Mouse (Mus musculus) kidney, embryonic 16.5 days (tissue): ENCODE data around the gene Diras1. TPM values are rescaled to one million over a fixed set of nuclear protein-coding genes. Genes with fewer than 3 reads are reported as not detected.
"Not testable (repeated sequence)": the region's sequence is repeated elsewhere in the genome, so short reads cannot be mapped to it uniquely, and the experiment has no call there.

Experiments used
- ATAC-seq: fragments of 200-750 bp; cut with Nextera tagmentation; 2 replicates; pipeline ENCODE4 v1.8.0; 2017; ENCODE audit warnings: moderate TSS enrichment; ENCODE audit not compliant: low FRiP score, low TSS enrichment
- H3K27ac ChIP-seq: fragments of 300-500 bp; sonication (generic); 2 replicates; pipeline ENCODE4 v1.5.1; 2014; ENCODE audit warnings: low read length
- H3K27me3 ChIP-seq: fragments of 300-500 bp; sonication (generic); 2 replicates; pipeline ENCODE4 v1.6.1; 2014; ENCODE audit warnings: low read length, control low read depth, mixed read lengths; ENCODE audit not compliant: insufficient read depth
- H3K36me3 ChIP-seq: fragments of 300-500 bp; sonication (generic); 2 replicates; pipeline ENCODE4 v1.6.1; 2014; ENCODE audit warnings: low read length, control low read depth, mixed read lengths; ENCODE audit not compliant: insufficient read depth
- H3K4me1 ChIP-seq: fragments of 300-500 bp; sonication (generic); 2 replicates; pipeline ENCODE4 v1.6.1; 2014; ENCODE audit warnings: low read length, control low read depth, mixed read lengths; ENCODE audit not compliant: insufficient read depth
- H3K4me2 ChIP-seq: fragments of 300-500 bp; sonication (generic); replicated peaks from 2 replicates; pipeline ENCODE4 v1.6.1; 2014; ENCODE audit warnings: low read depth, low read length
- H3K4me3 ChIP-seq: fragments of 300-500 bp; sonication (generic); 2 replicates; pipeline ENCODE4 v1.5.1; 2014; ENCODE audit warnings: mild to moderate bottlenecking, low read length
- H3K9ac ChIP-seq: fragments of 300-500 bp; sonication (generic); replicated peaks from 2 replicates; pipeline ENCODE4 v1.6.1; 2014; ENCODE audit warnings: low read length
- H3K9me3 ChIP-seq: fragments of 300-500 bp; sonication (generic); 2 replicates; pipeline ENCODE4 v1.6.1; 2016; ENCODE audit warnings: low read length, control low read depth
- WGBS: fragments of 180-500 bp; shearing (Covaris S2); extraction: QIAGEN DNeasy Blood & Tissue Kit; methylation state at CpG from one replicate; pipeline ENCODE4 v1.1.7; 2014; 5-methylcytosine and 5-hydroxymethylcytosine counted together
- polyA plus RNA-seq: library from polyadenylated mRNA; unstranded; fragments of >200 nt; fragmentation: Nextera tagmentation; extraction: Ambion mirVana; gene quantifications from 2 replicates; pipeline ENCODE4 v1.2.1, GENCODE M21; 2015

Diras1 gene
- polyA plus RNA-seq, 1 experiment from 2014 or later, result 0.11 TPM

DNA sequence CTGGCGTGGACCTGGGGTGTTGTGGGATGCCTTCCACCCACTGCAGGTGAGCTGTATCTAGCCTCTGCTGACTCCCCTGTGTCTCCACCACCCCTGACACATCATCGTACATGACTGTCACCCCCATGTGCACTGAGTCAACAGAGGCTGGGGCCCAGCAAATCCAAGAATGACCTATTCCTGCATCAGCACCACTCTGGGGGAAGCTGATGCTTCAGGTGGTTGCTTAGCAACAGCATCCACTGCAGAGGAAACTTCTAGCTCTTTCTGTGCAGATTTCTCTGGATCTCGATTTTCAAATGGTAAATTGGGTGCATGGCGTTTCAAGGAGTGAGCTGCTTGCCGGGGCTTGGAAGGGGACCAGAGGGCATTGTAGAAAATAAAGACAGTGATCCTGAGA lies 32.2 kb downstream of the Diras1 start:
- Histone ChIP-seq H3K9ac (no peak overlapping the region), H3K4me3 (no peak overlapping the region)
- WGBS, result 62% methylated on average over 5 of the region's 5 CpGs

DNA sequence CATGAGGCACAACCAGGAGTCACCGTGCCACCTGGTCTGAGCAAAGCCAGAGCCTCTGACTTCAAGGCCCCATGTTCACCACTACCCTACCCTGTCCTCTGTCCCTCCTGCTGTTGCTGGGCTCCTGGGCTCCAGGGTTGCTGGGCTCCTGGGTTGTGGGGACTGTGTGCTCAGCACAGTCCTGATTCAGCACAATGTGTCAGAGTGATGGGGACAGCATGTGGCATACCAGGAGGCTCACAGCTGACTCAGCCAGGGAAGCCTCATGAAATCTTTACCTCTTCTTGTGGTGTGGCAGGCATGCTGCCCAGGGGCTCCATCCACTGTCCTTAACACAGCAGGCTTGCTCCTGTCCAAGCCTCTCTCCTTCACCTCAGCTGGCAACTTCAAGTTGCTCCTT lies 33.5 kb downstream of the Diras1 start:
- H3K27me3 ChIP-seq, result peaks cover 4% of the 10 kb centered on the region
- WGBS, result 88% methylated on average over 1 of the region's 1 CpGs
- no peaks in the 10 kb centered on the region for H3K36me3 ChIP-seq
- no peak overlapping the region for H3K4me3 ChIP-seq
- H3K4me2 ChIP-seq, result no peak overlapping the region
- H3K9me3 ChIP-seq, result no peaks in the 10 kb centered on the region
- H3K9ac ChIP-seq, result no peak overlapping the region; the same call in 1 of the 2 replicates
- ATAC-seq, result no peak
- H3K27ac ChIP-seq, result no peak overlapping the region
- peaks cover 9% of the 10 kb centered on the region; the same call in 1 of the 2 replicates for H3K4me1 ChIP-seq

More for the DNA sequence above, 32.2 kb downstream of the Diras1 start:
- Histone ChIP-seq H3K4me2 (no peak overlapping the region), H3K9me3 (no peaks in the 10 kb centered on the region), H3K4me1 (0 out of 2 replicates have a peak, but pooled peaks cover 5% of the 10 kb centered on the region), H3K27me3 (peaks cover 3% of the 10 kb centered on the region; the same call in 1 of the 2 replicates), H3K36me3 (no peaks in the 10 kb centered on the region), H3K27ac (no peak overlapping the region)
- ATAC-seq, result no peak

DNA sequence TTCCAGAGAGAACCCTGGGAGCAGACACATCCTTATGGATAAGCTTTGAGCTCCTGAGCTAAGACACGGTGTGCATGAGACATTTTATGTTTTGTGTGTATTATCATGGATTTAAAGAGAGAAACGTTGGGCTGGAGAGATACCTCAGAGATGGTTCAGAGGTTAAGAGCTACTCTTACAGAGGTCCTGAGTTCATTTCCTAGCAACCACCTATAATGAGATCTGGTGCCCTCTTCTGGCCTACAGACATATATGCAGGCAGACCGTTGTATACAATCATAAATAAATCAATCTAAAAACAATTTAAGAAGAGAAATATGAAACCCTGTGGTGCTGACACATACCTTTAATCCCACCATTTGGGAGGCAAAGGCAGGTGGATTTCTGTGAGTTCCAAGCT lies 34.5 kb downstream of the Diras1 start:
- Histone ChIP-seq H3K27ac (no peak overlapping the region), H3K4me3 (no peak overlapping the region), H3K9ac (no peak overlapping the region), H3K4me2 (no peak overlapping the region), H3K4me1 (peaks cover 9% of the 10 kb centered on the region; the same call in 1 of the 2 replicates), H3K36me3 (no peaks in the 10 kb centered on the region), H3K9me3 (no peaks in the 10 kb centered on the region), H3K27me3 (peaks cover 11% of the 10 kb centered on the region)
- ATAC-seq, result no peak
- WGBS, result 15% methylated on average over 3 of the region's 3 CpGs

DNA sequence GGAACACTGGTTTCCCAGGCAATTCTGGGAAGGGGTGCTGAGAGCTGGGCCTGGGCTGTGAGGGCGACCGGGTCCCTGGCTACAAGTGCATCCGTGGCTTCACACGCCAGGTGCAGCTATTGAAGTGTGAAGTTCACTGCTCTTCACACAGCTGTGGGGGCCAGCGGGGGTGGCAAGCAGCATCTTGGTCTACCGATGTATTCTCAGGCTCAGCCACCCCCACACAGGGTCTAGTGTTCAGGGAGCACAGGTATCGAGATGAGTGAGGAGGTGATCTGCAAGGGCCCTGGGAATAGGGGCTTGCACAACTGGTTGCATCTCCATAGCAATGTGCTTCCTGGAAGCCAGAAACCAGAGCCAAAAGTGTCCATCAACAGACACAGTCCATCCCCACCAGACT lies 35.1 kb downstream of the Diras1 start:
- Histone ChIP-seq H3K9ac (no peak overlapping the region), H3K27ac (no peak overlapping the region), H3K4me3 (no peak overlapping the region), H3K4me2 (no peak overlapping the region), H3K9me3 (no peaks in the 10 kb centered on the region), H3K4me1 (peaks cover 14% of the 10 kb centered on the region), H3K27me3 (peaks cover 15% of the 10 kb centered on the region), H3K36me3 (no peaks in the 10 kb centered on the region)
- 50% methylated on average over 7 of the region's 7 CpGs for WGBS
- ATAC-seq, result no peak

DNA sequence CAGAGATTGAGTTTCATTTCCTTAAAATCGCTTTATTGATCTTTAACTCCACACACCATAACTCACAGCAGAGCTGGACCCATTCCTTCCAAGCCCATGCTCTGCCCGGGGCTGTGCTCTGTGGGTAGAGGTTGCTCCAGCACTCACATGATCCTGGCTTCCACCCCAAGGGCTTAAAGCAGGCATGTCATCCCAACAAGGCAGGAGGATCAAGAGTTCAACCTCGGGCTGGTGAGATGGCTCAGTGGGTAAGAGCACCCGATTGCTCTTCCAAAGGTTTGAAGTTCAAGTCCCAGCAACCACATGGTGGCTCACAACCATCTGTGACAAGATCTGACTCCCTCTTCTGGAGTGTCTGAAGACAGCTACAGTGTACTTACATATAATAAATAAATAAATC lies 35.6 kb downstream of the Diras1 start:
- H3K27ac ChIP-seq, H3K9ac ChIP-seq, H3K9me3 ChIP-seq, H3K36me3 ChIP-seq, ATAC-seq, H3K4me2 ChIP-seq, H3K4me3 ChIP-seq: not testable (repeated sequence)
- peaks cover 20% of the 10 kb centered on the region for H3K27me3 ChIP-seq
- 51% methylated on average over 4 of the region's 4 CpGs for WGBS
- H3K4me1 ChIP-seq, result peaks cover 16% of the 10 kb centered on the region

DNA sequence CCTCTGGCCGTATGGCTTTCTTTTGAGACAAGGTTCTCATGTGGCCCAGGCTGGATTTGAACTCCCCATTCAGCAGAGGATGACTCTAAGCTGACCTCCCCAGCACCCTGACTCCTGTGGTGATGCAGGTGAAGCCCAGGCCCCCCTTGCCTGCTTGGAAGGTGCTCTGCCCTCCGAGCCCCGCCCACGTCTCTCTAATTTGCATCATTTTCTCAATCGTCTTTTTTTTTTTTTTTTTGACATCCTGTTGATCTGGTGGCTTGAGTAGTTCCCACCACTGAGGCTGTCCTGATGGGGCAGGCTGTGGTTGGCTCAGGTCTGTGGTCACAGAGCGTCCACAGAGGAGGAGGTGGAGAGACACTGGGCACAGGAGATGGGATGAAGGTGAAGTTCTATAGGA lies 36.0 kb downstream of the Diras1 start:
- Histone ChIP-seq H3K4me3 (no peak overlapping the region), H3K9me3 (no peaks in the 10 kb centered on the region), H3K27ac (no peak overlapping the region), H3K9ac (no peak overlapping the region), H3K27me3 (peaks cover 22% of the 10 kb centered on the region), H3K36me3 (no peaks in the 10 kb centered on the region), H3K4me1 (peaks cover 16% of the 10 kb centered on the region), H3K4me2 (no peak overlapping the region)
- 64% methylated on average over 6 of the region's 6 CpGs for WGBS
- ATAC-seq, result no peak

DNA sequence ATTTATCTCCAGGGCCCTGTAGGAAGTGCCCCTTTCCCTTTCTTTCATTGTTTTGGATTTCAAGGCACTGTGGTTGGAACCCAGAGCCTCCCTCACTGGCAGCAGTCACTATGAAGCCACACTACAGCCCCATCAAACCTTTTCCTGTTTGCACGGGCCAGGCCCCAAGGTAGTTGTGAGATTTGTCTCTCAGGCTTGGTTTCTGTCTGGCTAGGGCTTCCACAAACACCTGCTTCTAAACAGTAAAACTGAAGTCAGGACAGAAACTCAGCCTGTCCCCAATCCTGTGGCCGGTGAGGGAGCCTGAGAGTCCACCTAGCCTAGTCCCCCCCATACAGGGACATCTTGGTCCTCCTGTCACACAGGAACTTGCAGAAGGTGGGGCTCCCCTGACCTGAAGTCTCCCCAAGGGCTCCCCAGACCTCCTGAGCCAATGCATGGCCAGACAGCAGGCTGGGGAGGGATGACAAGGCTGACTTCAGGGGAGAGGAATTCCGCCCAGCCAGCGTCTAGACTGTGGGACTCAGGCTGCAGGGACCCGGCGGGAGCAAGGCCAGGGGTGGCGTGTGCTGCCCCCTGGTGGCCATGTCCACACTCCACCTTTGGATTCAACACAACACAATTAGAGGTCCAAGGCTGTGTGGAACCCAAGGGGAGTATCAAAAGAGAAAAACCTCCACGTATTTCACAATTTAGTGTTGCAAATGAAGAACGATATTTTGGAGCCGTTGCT lies 37.6 kb downstream of the Diras1 start:
- peak; percentile 84 for ATAC-seq
- Histone ChIP-seq H3K27ac (peak overlapping the region; percentile 39; the same call in 1 of the 2 replicates), H3K27me3 (peaks cover 21% of the 10 kb centered on the region), H3K9ac (0 out of 2 replicates have a peak overlapping the region, but pooled peaks have one; percentile 37), H3K36me3 (no peaks in the 10 kb centered on the region), H3K4me1 (peaks cover 16% of the 10 kb centered on the region), H3K4me2 (no peak overlapping the region), H3K9me3 (no peaks in the 10 kb centered on the region), H3K4me3 (no peak overlapping the region)
- WGBS, result 12% methylated on average over 10 of the region's 10 CpGs

DNA sequence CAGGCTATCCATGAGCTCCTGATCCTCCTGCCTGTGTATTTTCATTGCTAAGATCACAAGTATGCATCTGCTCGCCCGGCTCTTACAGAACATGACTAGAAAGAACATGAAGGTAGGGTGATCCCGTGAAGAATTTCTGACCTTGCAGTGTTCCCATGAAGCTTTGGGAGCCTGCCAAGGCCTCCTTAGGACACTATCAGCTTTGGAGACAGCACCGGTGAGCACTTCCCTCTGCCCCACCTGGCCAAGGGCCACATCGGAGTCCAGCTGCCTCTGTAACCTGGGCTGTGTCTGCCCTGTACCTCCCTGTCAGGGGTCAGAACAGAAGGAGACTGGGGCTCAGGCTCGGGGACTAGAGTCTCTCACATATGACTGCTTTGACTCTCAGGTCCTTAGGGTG lies 38.7 kb downstream of the Diras1 start:
- Histone ChIP-seq H3K9ac (no peak overlapping the region), H3K27me3 (peaks cover 21% of the 10 kb centered on the region), H3K9me3 (no peaks in the 10 kb centered on the region), H3K27ac (no peak overlapping the region), H3K36me3 (no peaks in the 10 kb centered on the region), H3K4me1 (peaks cover 21% of the 10 kb centered on the region), H3K4me2 (no peak overlapping the region), H3K4me3 (no peak overlapping the region)
- WGBS, result 77% methylated on average over 6 of the region's 6 CpGs
- no peak for ATAC-seq

DNA sequence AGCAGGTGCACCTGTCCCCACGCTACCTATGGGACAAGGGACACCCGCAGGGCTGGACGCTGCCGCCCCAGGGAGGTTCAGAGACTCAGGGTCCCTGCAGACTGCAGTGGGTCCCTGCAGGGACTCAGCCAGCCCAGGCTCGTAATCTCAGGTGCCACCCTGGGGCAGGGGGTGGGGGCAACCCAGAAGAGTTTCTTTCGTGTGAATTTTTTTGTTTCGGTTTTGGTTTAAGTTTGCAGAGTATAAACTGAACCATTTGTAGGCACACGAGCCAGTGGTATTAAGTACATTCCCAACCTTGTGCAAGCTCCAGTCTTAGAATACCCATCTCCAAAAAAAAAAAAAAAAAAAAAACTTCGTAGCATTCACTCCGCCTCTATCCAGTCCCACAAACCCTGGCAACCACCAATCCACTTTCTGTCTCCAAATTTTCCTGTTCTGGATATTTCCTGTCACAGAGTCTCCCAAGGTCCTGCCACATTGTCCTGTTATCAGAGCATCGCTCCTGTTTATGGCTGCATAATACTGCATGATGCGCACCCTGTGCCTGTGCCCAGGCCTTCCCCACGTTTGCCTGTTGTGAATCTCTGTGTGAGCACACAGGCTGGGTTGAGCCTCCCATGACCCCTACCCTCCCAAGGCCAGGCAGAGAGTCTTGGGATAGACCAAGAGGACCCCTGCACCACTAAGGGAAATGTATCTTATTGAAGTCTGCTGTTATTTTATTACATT lies 39.3 kb downstream of the Diras1 start:
- Histone ChIP-seq H3K27ac (no peak overlapping the region), H3K27me3 (peaks cover 21% of the 10 kb centered on the region)
- WGBS, result 33% methylated on average over 13 of the region's 13 CpGs

More for the DNA sequence above, 39.3 kb downstream of the Diras1 start:
- Histone ChIP-seq H3K36me3 (no peaks in the 10 kb centered on the region), H3K4me2 (peak overlapping the region; percentile 49), H3K4me3 (peak overlapping the region; percentile 28), H3K9ac (peak overlapping the region; percentile 42), H3K4me1 (peaks cover 18% of the 10 kb centered on the region), H3K9me3 (no peaks in the 10 kb centered on the region)
- no peak for ATAC-seq
